Mouse (Mus musculus): ENCODE results near the gene Lpar6. TPM values are rescaled to one million over a fixed set of nuclear protein-coding genes. Genes with fewer than 3 reads are reported as not detected.

The Lpar6 gene
- polyA plus RNA-seq, 1 experiment, result not detected

DNA sequence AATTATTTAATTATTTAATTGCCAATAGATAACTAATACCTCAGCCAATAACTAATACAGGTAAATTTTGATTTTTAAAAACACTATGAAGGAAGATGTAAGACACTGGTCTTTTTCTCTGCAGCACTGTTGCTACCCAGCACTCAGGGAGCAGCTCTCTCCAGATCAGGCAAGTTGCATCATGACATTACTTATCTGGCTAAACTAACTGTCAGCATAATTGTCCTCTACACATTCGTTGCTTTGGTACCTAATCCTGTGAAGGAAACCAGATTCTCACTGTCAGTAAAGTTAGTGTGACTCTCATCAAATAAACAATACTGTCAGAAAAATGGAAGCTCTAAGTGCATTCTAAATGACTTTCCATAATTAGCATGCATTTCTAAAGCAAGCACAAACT is 10.8 kb upstream of the Lpar6 start:
- H3K36me3 ChIP-seq (ENCODE audit: control insufficient read depth), result peaks cover 66% of the 10 kb centered on the region
- H3K4me3 ChIP-seq (replicated peaks), result no peak overlapping the region
- no peaks in the 10 kb centered on the region for H3K9me3 ChIP-seq (ENCODE audit: control insufficient read depth, low read length)
- TF ChIP-seq GATA1 (IDR thresholded peaks at IDR 0.05; ENCODE audit: low read length) (no peak), TAL1 (IDR thresholded peaks at IDR 0.05; ENCODE audit: low read length) (no peak)
- H3K27me3 ChIP-seq (ENCODE audit: control insufficient read depth), result no peaks in the 10 kb centered on the region
- H3K4me1 ChIP-seq (ENCODE audit: control insufficient read depth), result no peaks in the 10 kb centered on the region

DNA sequence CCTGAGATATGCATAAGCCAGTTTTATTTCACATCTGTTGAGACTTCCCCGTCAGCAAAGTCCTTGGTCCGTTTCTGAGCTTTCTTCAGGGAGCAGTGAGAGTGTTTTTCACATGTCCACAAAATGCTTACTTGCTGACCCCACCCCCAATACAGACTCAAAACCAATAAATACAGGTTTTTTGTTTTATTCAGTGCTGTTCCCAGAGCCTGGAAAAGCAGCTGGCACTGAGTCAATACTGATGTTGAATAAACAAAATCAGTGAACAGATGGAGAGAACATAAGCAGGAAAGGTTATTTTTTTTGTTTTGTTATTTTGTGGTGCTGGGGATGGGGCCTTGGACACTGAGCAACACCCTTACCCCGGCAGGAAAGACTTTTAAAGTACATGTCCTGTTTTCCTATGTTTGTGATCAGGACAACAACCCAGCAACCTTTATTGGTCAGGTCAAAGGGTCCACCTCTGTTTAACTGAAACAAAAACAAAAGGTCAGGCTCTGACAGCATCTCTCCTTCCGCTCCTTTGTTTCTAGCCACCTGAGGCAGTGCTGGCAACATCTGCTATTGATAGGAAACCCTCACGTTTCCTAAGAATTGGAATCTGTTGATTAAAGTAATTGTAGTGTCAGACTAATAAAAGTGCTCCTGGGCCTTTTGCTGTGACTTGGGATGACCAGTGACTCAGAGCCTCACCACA is 6.3 kb upstream of the Lpar6 start:
- Histone ChIP-seq H3K27me3 (ENCODE audit: control insufficient read depth) (no peaks in the 10 kb centered on the region), H3K9me3 (ENCODE audit: control insufficient read depth, low read length) (no peaks in the 10 kb centered on the region), H3K4me1 (ENCODE audit: control insufficient read depth) (peaks cover 18% of the 10 kb centered on the region), H3K36me3 (ENCODE audit: control insufficient read depth) (peaks cover 67% of the 10 kb centered on the region), H3K4me3 (replicated peaks) (no peak overlapping the region)
- TF ChIP-seq TAL1 (IDR thresholded peaks at IDR 0.05; ENCODE audit: low read length), result no peak
- no peak for TF ChIP-seq GATA1 (IDR thresholded peaks at IDR 0.05; ENCODE audit: low read length)

DNA sequence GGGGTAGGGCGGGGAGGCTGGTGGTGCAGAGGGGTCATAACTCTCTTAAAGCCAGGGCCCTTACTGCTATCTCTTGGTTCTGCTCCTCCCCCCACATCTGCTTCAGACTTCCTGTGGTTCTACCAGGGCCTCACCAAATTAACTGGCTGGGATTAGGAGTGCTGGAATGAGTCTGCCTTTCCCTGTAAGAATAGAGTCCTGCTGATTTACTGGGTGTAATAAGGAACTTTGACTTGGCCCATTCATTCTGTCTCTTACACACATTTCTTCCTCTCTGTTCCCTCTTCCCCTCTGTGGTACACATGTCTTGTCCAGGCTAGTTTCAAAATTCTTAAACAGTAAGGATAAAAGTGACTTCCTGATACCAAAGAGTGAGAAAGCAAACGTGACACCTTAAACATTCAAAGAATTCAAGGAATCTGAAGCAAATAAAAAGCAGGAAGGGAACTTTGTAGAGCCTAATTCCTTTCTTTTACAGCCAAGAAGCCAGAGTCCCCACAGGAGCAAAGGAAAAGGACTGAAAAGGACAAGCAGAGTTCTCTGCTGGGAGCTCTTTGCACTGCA is 3.1 kb upstream of the Lpar6 start:
- TF ChIP-seq TAL1 (IDR thresholded peaks at IDR 0.05; ENCODE audit: low read length), result no peak
- no peak for TF ChIP-seq GATA1 (IDR thresholded peaks at IDR 0.05; ENCODE audit: low read length)
- H3K4me3 ChIP-seq (replicated peaks), result no peak overlapping the region
- H3K9me3 ChIP-seq (ENCODE audit: control insufficient read depth, low read length), result no peaks in the 10 kb centered on the region
- peaks cover 77% of the 10 kb centered on the region for H3K36me3 ChIP-seq (ENCODE audit: control insufficient read depth)
- H3K4me1 ChIP-seq (ENCODE audit: control insufficient read depth), result peaks cover 31% of the 10 kb centered on the region
- no peaks in the 10 kb centered on the region for H3K27me3 ChIP-seq (ENCODE audit: control insufficient read depth)

DNA sequence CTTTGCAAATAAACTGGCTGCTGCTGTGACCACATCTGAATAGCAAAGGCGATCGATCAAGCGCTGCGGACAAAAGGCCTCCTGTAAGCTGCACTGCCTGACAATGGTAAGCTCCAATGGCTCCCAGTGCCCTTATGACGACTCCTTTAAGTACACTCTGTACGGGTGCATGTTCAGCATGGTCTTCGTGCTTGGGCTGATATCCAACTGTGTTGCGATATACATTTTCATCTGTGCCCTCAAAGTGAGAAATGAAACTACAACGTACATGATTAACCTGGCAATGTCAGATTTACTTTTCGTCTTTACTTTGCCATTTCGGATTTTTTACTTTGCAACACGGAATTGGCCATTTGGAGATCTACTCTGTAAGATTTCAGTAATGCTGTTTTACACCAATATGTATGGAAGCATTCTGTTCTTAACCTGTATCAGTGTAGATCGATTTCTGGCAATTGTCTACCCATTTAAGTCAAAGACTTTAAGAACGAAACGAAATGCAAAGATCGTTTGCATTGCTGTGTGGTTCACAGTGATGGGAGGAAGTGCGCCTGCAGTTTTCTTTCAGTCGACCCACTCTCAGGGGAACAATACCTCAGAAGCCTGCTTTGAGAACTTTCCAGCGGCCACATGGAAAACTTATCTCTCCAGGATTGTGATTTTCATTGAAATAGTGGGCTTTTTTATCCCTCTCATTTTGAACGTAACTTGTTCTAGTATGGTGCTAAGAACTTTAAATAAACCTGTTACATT is 979 bp downstream of the Lpar6 start:
- peaks cover 72% of the 10 kb centered on the region for H3K36me3 ChIP-seq (ENCODE audit: control insufficient read depth)
- H3K4me3 ChIP-seq (replicated peaks), result peak overlapping the region; percentile 53
- no peak for TF ChIP-seq TAL1 (IDR thresholded peaks at IDR 0.05; ENCODE audit: low read length)
- no peak for TF ChIP-seq GATA1 (IDR thresholded peaks at IDR 0.05; ENCODE audit: low read length)
- H3K4me1 ChIP-seq (ENCODE audit: control insufficient read depth), result peaks cover 31% of the 10 kb centered on the region
- H3K27me3 ChIP-seq (ENCODE audit: control insufficient read depth), result no peaks in the 10 kb centered on the region
- no peaks in the 10 kb centered on the region for H3K9me3 ChIP-seq (ENCODE audit: control insufficient read depth, low read length)

DNA sequence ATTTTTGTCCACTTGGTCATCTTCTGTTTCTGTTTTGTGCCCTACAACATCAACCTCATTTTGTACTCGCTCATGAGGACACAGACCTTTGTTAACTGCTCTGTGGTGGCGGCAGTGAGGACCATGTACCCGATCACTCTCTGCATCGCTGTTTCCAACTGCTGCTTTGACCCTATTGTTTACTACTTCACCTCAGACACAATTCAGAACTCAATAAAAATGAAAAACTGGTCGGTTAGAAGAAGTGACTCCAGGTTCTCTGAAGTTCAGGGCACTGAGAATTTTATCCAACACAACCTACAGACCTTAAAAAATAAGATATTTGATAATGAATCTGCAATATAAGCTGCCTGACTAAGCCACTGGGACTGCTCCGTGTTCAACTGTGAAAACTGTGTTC is 1.6 kb downstream of the Lpar6 start:
- Histone ChIP-seq H3K36me3 (ENCODE audit: control insufficient read depth) (peaks cover 76% of the 10 kb centered on the region), H3K4me1 (ENCODE audit: control insufficient read depth) (peaks cover 28% of the 10 kb centered on the region), H3K27me3 (ENCODE audit: control insufficient read depth) (no peaks in the 10 kb centered on the region), H3K4me3 (replicated peaks) (peak overlapping the region; percentile 53), H3K9me3 (ENCODE audit: control insufficient read depth, low read length) (no peaks in the 10 kb centered on the region)
- TF ChIP-seq TAL1 (IDR thresholded peaks at IDR 0.05; ENCODE audit: low read length) (no peak), GATA1 (IDR thresholded peaks at IDR 0.05; ENCODE audit: low read length) (no peak)

DNA sequence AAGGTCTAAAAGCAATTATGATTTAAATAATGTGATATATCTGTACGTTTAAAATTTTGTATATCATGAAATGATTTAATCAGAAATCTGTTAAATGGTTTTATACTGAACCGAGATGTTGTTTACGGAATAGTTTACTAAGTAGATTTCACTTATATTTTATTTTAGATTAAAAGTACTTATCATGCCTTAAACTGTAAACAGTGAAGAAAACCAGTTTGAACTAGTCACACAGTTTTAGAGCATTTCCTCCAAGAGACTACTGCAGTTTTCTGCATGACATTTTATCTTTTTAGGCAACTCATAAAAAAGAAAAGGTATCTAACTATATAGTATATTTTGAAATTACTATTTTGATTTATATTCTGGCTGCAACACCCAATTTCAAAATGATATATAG is 2.2 kb downstream of the Lpar6 start:
- Histone ChIP-seq H3K27me3 (ENCODE audit: control insufficient read depth) (no peaks in the 10 kb centered on the region), H3K4me1 (ENCODE audit: control insufficient read depth) (peaks cover 22% of the 10 kb centered on the region), H3K9me3 (ENCODE audit: control insufficient read depth, low read length) (no peaks in the 10 kb centered on the region), H3K4me3 (replicated peaks) (peak overlapping the region; percentile 53), H3K36me3 (ENCODE audit: control insufficient read depth) (peaks cover 77% of the 10 kb centered on the region)
- TF ChIP-seq TAL1 (IDR thresholded peaks at IDR 0.05; ENCODE audit: low read length) (no peak), GATA1 (IDR thresholded peaks at IDR 0.05; ENCODE audit: low read length) (no peak)

DNA sequence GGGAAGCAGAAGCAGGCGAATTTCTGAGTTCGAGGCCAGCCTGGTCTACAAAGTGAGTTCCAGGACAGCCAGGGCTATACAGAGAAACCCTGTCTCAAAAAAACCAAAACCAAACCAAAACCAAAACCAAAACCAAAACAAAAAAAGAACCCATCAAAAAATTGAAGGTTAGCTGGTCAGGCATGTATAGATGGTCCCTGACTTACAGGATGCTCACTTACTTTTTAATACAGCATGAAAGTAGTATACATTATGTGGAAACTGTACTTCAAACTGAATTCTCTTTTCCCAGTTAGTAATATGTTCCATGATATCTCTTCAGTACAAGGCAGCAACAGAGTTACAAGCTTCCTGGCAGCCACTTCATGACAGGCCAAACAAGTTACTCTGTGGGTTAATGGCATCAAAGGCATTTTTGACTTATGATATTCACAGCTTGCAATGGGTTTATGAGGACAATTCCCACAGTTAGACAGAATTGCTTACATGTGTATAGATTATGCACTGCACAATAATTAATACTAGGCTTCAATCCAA is 6.4 kb downstream of the Lpar6 start:
- Histone ChIP-seq H3K4me3 (replicated peaks) (no peak overlapping the region), H3K4me1 (ENCODE audit: control insufficient read depth) (peaks cover 4% of the 10 kb centered on the region), H3K27me3 (ENCODE audit: control insufficient read depth) (no peaks in the 10 kb centered on the region), H3K36me3 (ENCODE audit: control insufficient read depth) (peaks cover 73% of the 10 kb centered on the region), H3K9me3 (ENCODE audit: control insufficient read depth, low read length) (no peaks in the 10 kb centered on the region)
- TF ChIP-seq GATA1 (IDR thresholded peaks at IDR 0.05; ENCODE audit: low read length) (no peak), TAL1 (IDR thresholded peaks at IDR 0.05; ENCODE audit: low read length) (no peak)

DNA sequence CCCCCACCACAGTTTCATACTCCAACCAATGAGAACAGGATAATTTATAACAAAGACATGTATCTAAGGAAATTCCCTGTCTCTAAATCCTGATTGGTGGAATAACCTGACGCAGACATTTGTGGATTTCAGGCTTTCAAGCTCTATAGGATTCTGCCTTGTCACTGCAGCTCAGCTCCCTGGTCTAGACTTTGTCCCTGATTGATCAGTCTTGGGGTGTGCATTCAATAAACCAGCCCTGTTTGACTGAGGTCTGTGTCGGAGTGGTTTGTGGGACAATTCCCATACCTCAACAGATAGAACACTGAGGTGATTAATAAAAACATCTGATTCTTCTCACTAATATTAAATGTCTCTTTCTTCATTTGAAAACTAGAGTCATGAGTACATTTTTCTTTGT is 12.4 kb downstream of the Lpar6 start:
- H3K9me3 ChIP-seq (ENCODE audit: control insufficient read depth, low read length), result no peaks in the 10 kb centered on the region
- no peak for TF ChIP-seq TAL1 (IDR thresholded peaks at IDR 0.05; ENCODE audit: low read length)
- TF ChIP-seq GATA1 (IDR thresholded peaks at IDR 0.05; ENCODE audit: low read length), result no peak
- peaks cover 84% of the 10 kb centered on the region for H3K36me3 ChIP-seq (ENCODE audit: control insufficient read depth)
- H3K4me1 ChIP-seq (ENCODE audit: control insufficient read depth), result peaks cover 1% of the 10 kb centered on the region; the same call in 1 of the 2 replicates
- no peaks in the 10 kb centered on the region for H3K27me3 ChIP-seq (ENCODE audit: control insufficient read depth)
- H3K4me3 ChIP-seq (replicated peaks), result no peak overlapping the region

DNA sequence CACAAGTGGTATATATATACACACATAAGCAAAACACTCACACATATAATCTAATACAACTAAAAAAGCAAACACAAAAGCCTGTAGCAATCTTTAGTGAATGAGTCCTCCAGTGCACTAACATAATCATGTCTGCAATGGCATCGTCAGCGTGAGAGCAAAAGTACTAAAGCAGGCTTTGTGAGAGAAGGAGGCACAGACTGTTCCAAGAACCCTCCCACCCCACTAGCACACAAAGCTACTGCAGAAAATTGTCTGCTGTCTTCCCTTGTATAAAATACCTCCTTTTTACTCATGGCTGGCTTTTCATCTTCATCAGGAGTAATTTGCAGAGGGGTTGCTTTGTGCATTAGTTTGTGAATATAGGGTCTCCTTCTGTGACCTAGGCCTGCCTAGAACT is 14.6 kb downstream of the Lpar6 start:
- no peak for TF ChIP-seq TAL1 (IDR thresholded peaks at IDR 0.05; ENCODE audit: low read length)
- no peak for TF ChIP-seq GATA1 (IDR thresholded peaks at IDR 0.05; ENCODE audit: low read length)
- H3K27me3 ChIP-seq (ENCODE audit: control insufficient read depth), result no peaks in the 10 kb centered on the region
- no peaks in the 10 kb centered on the region for H3K9me3 ChIP-seq (ENCODE audit: control insufficient read depth, low read length)
- H3K4me3 ChIP-seq (replicated peaks), result no peak overlapping the region
- peaks cover 85% of the 10 kb centered on the region for H3K36me3 ChIP-seq (ENCODE audit: control insufficient read depth)
- peaks cover 1% of the 10 kb centered on the region; the same call in 1 of the 2 replicates for H3K4me1 ChIP-seq (ENCODE audit: control insufficient read depth)
